Mouse (Mus musculus) cortical plate, adult 2 months (tissue): ENCODE measurements around the gene Samd11. TPM values are rescaled to one million over a fixed set of nuclear protein-coding genes. Genes with fewer than 3 reads are reported as not detected.

Experiments used
- H3K27ac ChIP-seq: fragments of 200-500 bp; 2 replicates; pipeline ENCODE4 v1.5.1; 2012; ENCODE audit warnings: low read length, control low read depth, inconsistent platforms; ENCODE audit not compliant: insufficient read depth
- H3K4me1 ChIP-seq: fragments of 200-500 bp; 2 replicates; pipeline ENCODE4 v1.6.1; 2011; ENCODE audit warnings: low read length; ENCODE audit not compliant: control insufficient read depth, insufficient read depth
- H3K4me3 ChIP-seq: fragments of 200-500 bp; 2 replicates; pipeline ENCODE4 v1.5.1; 2011; ENCODE audit warnings: mild to moderate bottlenecking, low read length, control low read depth; ENCODE audit not compliant: insufficient read depth
- CTCF ChIP-seq: fragments of 200-500 bp; IDR thresholded peaks from 2 replicates; pipeline ENCODE4 v1.5.1; 2011; ENCODE audit warnings: mild to moderate bottlenecking, control low read depth, low read length; ENCODE audit not compliant: insufficient read depth; ENCODE audit errors: extremely low read depth
- POLR2A ChIP-seq: fragments of 200-500 bp; IDR thresholded peaks from 2 replicates; pipeline ENCODE4 v1.6.1; 2011; ENCODE audit warnings: mild to moderate bottlenecking, low read length, control low read depth; ENCODE audit not compliant: insufficient read depth; ENCODE audit errors: extremely low read depth
- polyA plus RNA-seq: library from polyadenylated mRNA; depleted of rRNA; stranded (reverse); fragments of >200 nt; gene quantifications from 2 replicates; pipeline ENCODE4 v1.2.3, GENCODE M21; 2012; rRNA removed

Samd11 gene
- polyA plus RNA-seq, 1 experiment, result 3.2 TPM

DNA sequence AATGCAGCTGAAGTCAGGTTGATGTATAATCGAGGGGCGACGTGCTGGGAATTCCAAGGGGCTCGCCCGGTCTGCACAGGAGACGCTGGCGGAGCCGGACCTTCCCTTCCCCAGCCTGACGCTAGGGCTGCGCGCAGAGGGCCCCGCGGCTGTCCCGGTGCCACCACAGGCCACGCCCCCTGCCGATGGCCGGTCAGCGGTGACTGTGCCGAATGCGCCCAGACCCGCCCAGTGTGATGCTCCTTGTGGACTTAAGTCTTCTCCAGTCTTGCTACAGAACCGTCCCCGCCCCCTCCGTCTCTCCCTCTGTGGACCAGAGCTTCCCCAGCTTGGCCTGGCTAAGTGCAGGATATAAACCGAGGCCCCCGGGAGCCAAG is 57.6 kb downstream of the Samd11 start:
- Histone ChIP-seq H3K4me3 (peak overlapping the region; percentile 48), H3K27ac (peak overlapping the region; percentile 60; the same call in 1 of the 2 replicates), H3K4me1 (no peaks in the 10 kb centered on the region; the same call in 1 of the 2 replicates)
- TF ChIP-seq CTCF (no peak), POLR2A (no peak)

DNA sequence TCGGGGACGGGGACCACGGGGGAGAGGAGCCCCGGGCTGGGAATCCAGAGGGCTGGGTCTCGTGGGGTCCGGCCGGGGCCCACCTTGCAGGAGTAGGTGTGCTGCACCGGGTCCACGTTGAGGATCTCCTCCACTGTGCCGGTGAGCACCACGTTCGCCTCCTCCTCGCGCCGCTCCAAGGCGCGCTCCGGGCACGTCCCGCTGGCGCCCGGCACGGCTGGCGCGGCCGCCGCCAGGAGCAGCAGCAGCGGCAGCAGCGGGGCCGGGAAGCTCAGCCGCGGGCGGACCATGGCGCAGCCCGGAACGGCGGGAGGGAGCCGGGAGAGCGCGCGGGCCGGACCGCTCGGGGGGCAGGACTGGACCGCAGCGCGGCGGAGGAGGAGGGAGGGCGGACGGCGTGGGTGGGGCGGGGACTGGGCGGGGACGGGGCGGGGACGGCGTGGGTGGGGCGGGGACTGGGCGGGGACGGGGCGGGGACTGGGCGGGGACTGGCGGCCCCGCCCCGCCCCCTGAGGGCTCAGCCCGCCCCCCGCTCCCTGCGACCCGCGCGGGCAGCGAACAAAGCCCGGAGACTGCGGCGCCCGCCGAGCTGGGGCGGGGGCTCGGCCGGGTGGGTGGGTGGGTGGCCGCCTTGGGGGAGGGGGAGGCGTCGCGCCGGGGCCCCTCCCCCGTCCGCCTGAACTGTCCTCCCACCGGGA is 58.2 kb downstream of the Samd11 start, which contains the start of gene Agrn:
TSS of gene Agrn (minus strand) at position 358 of the 698 bp plus-strand sequence.
- TF ChIP-seq POLR2A (0 out of 2 replicates have a peak, but pooled peaks have one; percentile 33), CTCF (no peak)
- Histone ChIP-seq H3K4me3 (peak within 1 kb of the TSS; percentile 48), H3K27ac (peak within 1 kb of the TSS; percentile 93), H3K4me1 (no peaks in the 10 kb centered on the region; the same call in 1 of the 2 replicates)

Other genes starting within 250 kb of the Samd11 start
- gene Tnfrsf4, start 241.8 kb downstream of the Samd11 start, polyA plus RNA-seq, result 3.4 and 4.0 TPM in 2 replicates
- gene Tnfrsf18, start 229.5 kb downstream of the Samd11 start, polyA plus RNA-seq, result 0.17 and 0.34 TPM in 2 replicates
- 0.10 and 0.34 TPM in 2 replicates for gene Ttll10, start 196.2 kb downstream of the Samd11 start, polyA plus RNA-seq
- gene 9430015G10Rik, start 145.7 kb downstream of the Samd11 start, polyA plus RNA-seq, result 34.8 and 38.8 TPM in 2 replicates
- 2.0 and 2.1 TPM in 2 replicates for gene Rnf223, start 125.1 kb downstream of the Samd11 start, polyA plus RNA-seq
- 186 and 206 TPM in 2 replicates for gene Agrn, start 58.2 kb downstream of the Samd11 start, polyA plus RNA-seq
- 5.6 and 8.8 TPM in 2 replicates for gene Isg15, start 54.8 kb downstream of the Samd11 start, polyA plus RNA-seq
- 3.5 and 3.7 TPM in 2 replicates for gene AW011738, start 52.4 kb downstream of the Samd11 start, polyA plus RNA-seq
- gene Perm1, start 39.8 kb downstream of the Samd11 start, polyA plus RNA-seq, result 0.57 and 0.65 TPM in 2 replicates
- 70.6 and 79.0 TPM in 2 replicates for gene Plekhn1, start 20.8 kb downstream of the Samd11 start, polyA plus RNA-seq
- 94.2 and 95.6 TPM in 2 replicates for gene Noc2l, start 19.6 kb downstream of the Samd11 start, polyA plus RNA-seq
- not detected in 2 replicates for gene Vmn2r-ps159, start 75.4 kb upstream of the Samd11 start, polyA plus RNA-seq